Mouse (Mus musculus): ENCODE data around the gene Slc25a24.
A peak's percentile ranks its signal among the peaks of the same experiment; 100 is the strongest.

Gene Slc25a24

DNA sequence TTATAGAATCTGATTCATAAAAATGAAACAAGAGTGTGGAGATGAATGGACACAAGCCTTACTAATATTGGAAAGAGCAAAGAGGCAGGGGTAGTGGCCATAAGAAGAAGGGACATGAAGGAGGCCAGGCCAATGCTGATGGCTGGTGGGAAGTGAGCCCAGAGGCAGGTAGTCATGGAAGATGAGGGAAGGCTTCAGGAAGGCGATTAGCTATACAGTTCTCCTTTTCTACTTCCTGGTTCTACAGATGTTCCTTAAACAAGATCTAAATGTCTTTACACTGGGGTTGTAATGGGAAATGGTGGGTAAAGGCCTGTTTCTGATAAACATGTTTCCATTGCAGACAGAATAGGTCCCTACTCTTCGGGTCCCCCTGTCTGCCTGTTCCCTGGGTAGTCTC is 46.2 kb downstream of the Slc25a24 start:
- DNase-seq (ENCODE audit: low read depth, low spot score), result no peak

DNA sequence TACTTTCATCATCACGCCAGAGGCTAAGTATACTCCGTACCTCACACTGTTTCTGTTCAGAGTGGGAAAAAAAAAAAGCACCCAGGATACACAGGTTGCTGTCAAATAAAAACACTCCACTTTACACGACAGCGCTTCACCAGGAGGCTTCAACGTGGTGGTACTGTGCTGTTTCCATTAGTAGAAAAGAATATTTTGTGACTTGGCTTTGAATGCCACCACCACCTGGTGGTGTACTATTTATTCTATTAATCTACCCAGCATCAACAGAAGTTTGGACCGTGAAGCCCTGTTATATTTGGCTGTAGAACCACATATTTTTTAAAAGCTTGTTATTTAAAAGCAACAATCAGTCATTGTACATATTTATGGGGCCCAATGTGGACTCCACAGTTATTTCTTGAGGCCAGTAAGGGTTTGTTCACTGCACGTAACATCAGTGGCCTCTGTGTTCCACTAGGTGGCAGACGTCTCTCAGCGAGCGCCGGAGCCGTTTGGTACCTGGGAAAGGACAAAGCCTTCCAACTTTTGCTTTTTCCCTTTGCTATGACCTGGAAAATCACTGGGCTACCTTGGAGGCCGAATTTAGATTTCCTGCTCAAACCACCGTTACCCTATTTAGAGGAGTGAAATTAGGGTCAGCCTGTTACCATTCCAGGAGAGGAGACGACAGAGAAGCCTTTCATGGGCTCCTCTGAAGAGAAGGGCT is 48.3 kb downstream of the Slc25a24 start:
- peak; percentile 46 for DNase-seq (ENCODE audit: low read depth, low spot score)

DNA sequence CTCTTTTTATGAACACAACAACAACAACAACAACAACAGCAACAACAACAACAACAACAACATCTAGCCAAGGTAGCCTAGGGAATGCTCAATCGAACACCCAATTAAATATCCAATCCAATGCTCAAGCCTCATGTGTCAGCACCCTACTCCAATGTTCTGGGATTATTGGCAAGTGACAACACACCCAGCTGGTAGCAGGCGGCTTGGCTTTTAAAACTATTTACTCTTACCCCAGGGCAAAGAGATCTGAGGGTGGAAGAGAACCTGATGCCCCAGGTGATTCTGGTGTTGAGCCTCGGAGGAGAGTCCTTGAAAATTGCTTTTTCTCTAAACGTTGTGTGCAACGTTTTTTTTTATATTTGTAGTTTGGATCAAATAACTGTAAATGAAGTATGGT is 51.4 kb downstream of the Slc25a24 start:
- no peak for DNase-seq (ENCODE audit: low read depth, low spot score)

DNA sequence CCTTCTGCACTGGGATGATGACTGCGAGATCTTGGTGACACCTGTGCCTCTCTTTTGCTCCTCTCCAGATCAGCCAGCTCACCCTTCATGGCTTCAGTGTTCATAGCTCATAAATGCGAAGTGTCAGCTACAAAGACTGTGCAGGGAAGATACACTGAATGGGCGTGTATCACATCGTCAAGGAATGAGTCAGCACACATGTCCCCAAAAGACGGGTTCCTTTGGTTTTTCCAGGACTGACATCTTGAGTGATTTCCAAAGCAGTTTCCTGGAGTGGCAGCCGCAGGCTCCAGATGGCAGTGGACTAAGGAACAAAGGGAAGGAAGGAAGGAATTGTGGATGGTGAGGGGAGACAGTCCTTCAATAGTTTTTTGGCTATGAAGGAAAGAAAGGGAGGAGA is 55.8 kb downstream of the Slc25a24 start:
- no peak for DNase-seq (ENCODE audit: low read depth, low spot score)

DNA sequence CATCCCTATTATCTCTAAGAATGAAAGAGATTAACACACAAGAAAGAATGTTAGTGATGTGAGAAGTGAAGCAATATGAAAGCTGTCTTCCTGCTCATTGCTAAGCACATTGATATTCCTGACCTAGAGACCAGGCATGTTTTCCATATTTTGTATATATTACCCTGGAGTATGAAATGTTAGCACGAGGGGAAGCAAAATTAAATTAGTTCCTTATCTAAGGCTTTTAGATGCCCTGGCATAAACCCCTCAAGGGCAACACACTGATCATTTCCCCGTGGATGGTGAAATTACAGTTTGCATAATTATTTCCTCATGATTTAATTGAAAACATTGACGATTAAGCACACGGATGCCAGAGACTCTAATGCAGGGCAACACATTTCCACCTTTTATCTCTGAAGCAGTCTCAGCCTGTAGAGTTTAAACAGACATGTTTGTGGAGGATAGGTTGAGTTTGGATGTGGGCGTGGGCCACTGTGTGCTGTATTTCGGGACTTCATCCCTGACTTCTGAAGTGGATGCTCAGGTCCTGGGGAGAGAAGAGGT is 56.7 kb downstream of the Slc25a24 start:
- DNase-seq (ENCODE audit: low read depth, low spot score), result no peak

DNA sequence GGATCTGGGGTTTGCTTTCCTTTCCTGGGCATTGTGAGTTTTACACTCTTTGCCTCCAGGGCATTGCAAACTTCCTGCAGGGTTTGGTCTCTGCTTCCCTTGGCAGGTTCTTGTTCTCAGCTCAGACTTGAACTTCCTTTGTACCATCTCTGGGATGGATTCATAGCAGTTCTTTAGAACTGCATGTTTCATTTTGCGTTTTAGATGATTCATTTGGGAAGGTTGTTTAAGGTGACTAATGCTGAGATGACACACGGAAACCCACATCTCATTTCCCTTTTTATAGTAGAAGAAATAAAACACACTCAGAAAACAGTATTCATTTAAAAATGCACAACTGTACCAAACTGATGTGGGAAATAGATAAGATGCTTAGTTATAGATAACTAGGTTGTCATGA is 73.2 kb downstream of the Slc25a24 start:
- DNase-seq (ENCODE audit: low read depth, low spot score), result no peak

DNA sequence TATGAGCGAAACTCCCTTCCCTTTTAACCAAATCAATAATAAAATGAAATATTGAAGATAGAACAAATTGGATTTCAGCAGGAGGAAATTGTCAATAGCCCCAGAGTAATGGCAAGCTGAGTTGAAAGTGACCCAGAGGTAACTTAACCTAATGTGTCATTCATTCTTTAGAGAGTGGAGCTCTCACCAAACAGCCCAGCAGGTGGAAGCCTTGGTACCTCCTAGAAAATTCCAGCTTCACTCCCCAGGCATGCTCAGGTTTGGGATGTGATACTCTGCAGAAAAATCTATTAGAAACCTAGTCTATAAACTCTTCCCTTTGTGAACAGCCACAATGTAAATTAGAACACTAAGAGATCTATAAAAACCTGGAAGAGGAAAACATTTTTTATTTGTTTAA is 76.3 kb downstream of the Slc25a24 start:
- DNase-seq (ENCODE audit: low read depth, low spot score), result no peak

DNA sequence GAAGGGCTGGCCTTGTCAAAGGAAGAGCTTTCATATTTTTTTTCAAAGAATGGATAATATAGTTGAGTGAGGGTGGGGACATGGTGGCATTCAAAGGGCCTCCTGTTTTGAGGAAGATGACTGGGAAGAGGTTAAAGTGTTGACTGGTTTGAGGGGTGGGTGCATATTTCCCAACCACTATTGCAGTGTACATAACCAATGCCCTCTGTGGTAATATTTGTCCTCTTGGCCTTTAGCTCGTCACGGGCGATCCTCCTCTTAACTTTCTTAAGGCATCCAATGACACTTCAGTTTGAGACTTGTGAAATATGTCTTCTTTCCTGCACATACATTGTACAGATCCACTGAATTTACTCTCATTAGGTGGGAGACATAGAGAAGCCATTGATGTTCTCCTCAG is 89.4 kb downstream of the Slc25a24 start:
- DNase-seq (ENCODE audit: low read depth, low spot score), result no peak

DNA sequence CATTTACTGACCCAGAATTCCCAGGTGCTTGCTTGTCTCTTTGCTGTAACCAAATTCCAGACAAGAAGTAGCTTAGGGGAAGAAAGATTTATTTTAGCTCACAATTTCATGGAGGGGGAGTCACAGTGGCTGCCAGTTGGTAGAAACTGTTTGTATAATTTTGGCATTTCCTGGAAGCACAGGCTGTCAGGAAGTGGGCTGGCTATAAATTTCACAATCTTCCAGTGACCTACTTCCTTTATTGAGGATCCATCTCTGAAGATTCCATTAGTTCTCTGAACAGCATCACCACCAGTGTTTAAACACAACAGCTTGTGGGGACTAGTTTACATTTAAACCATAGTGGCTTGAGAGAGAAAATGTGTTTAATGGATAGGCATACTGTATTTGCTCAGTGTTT is 93.4 kb downstream of the Slc25a24 start:
- DNase-seq (ENCODE audit: low read depth, low spot score), result no peak

Data from embryo, embryonic 11.5 days (tissue).